Mouse (Mus musculus) liver, adult 2 months (tissue): ENCODE results near the gene Olfr986. TPM values are rescaled to one million over a fixed set of nuclear protein-coding genes. Genes with fewer than 3 reads are reported as not detected.

Source experiments
- DNase-seq: peaks from one replicate; pipeline ENCODE4 v3.0.0-alpha.2; 2011; ENCODE audit warnings: low read depth, low spot score; ENCODE audit errors: extremely low read depth
- H3K27ac ChIP-seq: fragments of 200-500 bp; replicated peaks from 2 replicates; pipeline ENCODE4 v1.5.1; 2012; ENCODE audit warnings: low read depth, mild to moderate bottlenecking, control low read depth, inconsistent platforms, low read length; ENCODE audit not compliant: insufficient read depth
- H3K27me3 ChIP-seq: fragments of 200-500 bp; 2 replicates; pipeline ENCODE4 v1.6.1; 2012; ENCODE audit warnings: mild to moderate bottlenecking, moderate library complexity, low read length, inconsistent platforms; ENCODE audit not compliant: control insufficient read depth, insufficient read depth
- H3K36me3 ChIP-seq: fragments of 200-500 bp; 2 replicates; pipeline ENCODE4 v1.6.1; 2012; ENCODE audit warnings: low read length, inconsistent platforms; ENCODE audit not compliant: control insufficient read depth, insufficient read depth
- H3K4me1 ChIP-seq: fragments of 200-500 bp; 2 replicates; pipeline ENCODE4 v1.6.1; 2011; ENCODE audit warnings: low read length; ENCODE audit not compliant: control insufficient read depth, insufficient read depth
- H3K4me3 ChIP-seq: fragments of 200-500 bp; 2 replicates; pipeline ENCODE4 v1.5.1; 2011; ENCODE audit warnings: low read depth, mild to moderate bottlenecking, control low read depth, low read length, moderate library complexity; ENCODE audit not compliant: insufficient read depth
- H3K79me2 ChIP-seq: fragments of 200-500 bp; 2 replicates; pipeline ENCODE4 v1.6.1; 2012; ENCODE audit warnings: inconsistent platforms, mild to moderate bottlenecking, low read length, moderate library complexity; ENCODE audit not compliant: control insufficient read depth, insufficient read depth
- H3K9ac ChIP-seq: fragments of 200-500 bp; 2 replicates; pipeline ENCODE4 v1.6.1; 2012; ENCODE audit warnings: low read depth, mild to moderate bottlenecking, control low read depth, inconsistent platforms, low read length
- CTCF ChIP-seq: fragments of 200-500 bp; IDR thresholded peaks from 2 replicates; pipeline ENCODE4 v1.5.1; 2011; ENCODE audit warnings: low read depth, low read length, control low read depth
- POLR2A ChIP-seq: fragments of 200-500 bp; IDR thresholded peaks from 2 replicates; pipeline ENCODE4 v1.6.1; 2011; ENCODE audit warnings: low read length, control low read depth; ENCODE audit not compliant: insufficient read depth; ENCODE audit errors: extremely low read depth
- WGBS: fragments of 180-500 bp; shearing (Covaris S2); methylation state at CpG from one replicate; pipeline ENCODE4 v1.1.7; 2018; 5-methylcytosine and 5-hydroxymethylcytosine counted together
- polyA plus RNA-seq: library from polyadenylated mRNA; depleted of rRNA; stranded (reverse); fragments of >200 nt; gene quantifications from 2 replicates; pipeline ENCODE4 v1.2.3, GENCODE M21; 2012
- total RNA-seq: library from RNA; depleted of rRNA; stranded (reverse); fragments of >200 nt; gene quantifications from 2 replicates; pipeline ENCODE4 v1.2.3, GENCODE M21; 2014

Gene Olfr986
- total and polyA plus RNA-seq, 2 experiments = 0.09 TPM; not detected in 1

DNA sequence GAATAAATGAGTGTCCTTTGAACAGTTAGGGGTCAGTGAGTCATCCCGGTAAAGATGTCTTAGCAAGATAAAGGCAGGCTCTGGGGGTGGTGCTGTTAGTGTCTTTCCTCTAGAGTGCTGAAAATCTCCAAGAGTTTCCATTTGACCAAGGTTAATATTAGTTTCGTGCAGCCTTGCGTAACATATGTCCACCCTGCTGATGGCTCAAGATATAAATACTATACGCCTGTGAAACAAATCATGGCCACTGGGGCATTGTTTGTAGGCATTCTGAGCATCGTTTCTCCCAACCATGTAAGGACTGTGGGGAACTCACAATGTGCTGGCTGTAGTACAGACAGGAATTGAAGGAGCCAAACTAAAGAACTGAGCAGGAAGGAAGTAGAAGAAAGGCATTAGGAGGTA, 25.8 kb downstream of the Olfr986 start:
- Histone ChIP-seq H3K4me1 (no peaks in the 10 kb centered on the region), H3K4me3 (no peak overlapping the region), H3K36me3 (peaks cover 5% of the 10 kb centered on the region; the same call in 1 of the 2 replicates), H3K79me2 (no peaks in the 10 kb centered on the region), H3K9ac (no peak overlapping the region), H3K27ac (no peak overlapping the region), H3K27me3 (no peaks in the 10 kb centered on the region)
- TF ChIP-seq POLR2A (no peak), CTCF (no peak)
- 79% methylated on average over 5 of the region's 5 CpGs for WGBS
- no peak for DNase-seq

DNA sequence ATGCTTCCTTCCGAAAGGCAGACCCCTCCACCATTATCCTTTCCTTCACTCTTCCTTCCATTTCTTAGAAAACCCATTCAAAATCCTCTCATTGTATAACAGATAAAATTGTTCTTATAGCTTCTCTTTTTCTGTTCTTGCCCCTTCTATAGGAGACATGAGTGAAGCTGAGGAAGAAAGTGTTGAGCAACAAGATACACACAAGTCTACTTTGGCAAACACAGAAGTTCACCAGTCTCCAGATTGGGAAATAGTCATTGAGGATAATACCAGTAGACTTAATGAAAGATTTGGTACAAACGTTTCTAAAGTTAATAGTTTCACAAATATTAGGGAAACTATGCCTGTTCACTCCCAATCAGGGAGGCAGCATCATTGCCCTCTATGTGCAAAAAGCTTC, 30.0 kb downstream of the Olfr986 start:
- H3K4me3 ChIP-seq = no peak overlapping the region
- DNase-seq = no peak
- H3K27me3 ChIP-seq = no peaks in the 10 kb centered on the region
- WGBS = 90% methylated on average over 2 of the region's 2 CpGs
- H3K9ac ChIP-seq = no peak overlapping the region
- no peaks in the 10 kb centered on the region for H3K4me1 ChIP-seq
- peaks cover 5% of the 10 kb centered on the region for H3K36me3 ChIP-seq
- H3K27ac ChIP-seq = no peak overlapping the region
- no peaks in the 10 kb centered on the region for H3K79me2 ChIP-seq
- no peak for TF ChIP-seq POLR2A
- no peak for TF ChIP-seq CTCF

DNA sequence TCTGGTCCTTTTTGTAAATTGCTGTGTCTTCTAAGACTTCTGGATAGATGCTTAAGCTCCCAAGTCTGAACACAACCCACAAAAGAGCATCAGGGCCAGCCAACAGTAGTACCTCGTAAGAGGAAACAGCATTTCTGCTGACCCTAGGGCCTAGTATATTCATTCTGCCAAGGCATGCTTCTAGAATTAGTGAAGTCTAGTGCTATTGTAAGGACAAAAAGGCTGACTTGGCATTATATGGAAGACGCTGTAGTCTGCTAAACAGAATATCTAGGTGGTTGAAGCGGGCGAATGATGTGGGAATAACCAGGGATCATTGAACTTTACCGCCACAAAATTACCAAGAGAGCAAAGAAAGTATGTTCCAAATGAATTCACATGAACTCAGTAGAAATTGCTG, 33.3 kb downstream of the Olfr986 start:
- no peak for DNase-seq
- H3K27me3 ChIP-seq = no peaks in the 10 kb centered on the region
- peaks cover 3% of the 10 kb centered on the region for H3K36me3 ChIP-seq
- no peak overlapping the region for H3K4me3 ChIP-seq
- no peak overlapping the region for H3K27ac ChIP-seq
- H3K9ac ChIP-seq = no peak overlapping the region
- H3K79me2 ChIP-seq = no peaks in the 10 kb centered on the region
- WGBS = 94% methylated on average over 5 of the region's 5 CpGs
- H3K4me1 ChIP-seq = no peaks in the 10 kb centered on the region
- TF ChIP-seq POLR2A = no peak
- no peak for TF ChIP-seq CTCF

DNA sequence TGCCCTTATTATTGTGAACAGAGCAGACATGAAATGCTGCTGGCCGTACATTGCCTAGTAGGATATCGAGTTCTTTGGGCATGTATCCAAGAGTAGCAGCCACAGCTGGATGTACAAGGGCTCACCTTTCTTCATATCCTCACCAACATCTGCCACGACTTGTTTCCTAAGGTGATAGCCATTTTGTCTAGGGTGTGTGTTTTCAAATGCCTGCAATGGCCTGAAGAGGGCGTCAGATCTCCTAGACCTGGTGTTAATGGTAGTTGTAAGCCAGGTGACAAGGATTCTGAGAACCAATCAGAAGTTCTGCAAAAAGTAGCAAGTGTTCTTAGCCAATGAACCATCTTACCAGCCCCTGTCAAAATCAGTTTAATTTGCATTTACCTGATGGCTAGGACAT, 35.9 kb downstream of the Olfr986 start:
- WGBS = 72% methylated on average over 4 of the region's 4 CpGs
- no peaks in the 10 kb centered on the region; the same call in none of the 2 replicates for H3K36me3 ChIP-seq
- H3K79me2 ChIP-seq = no peaks in the 10 kb centered on the region
- no peak overlapping the region for H3K27ac ChIP-seq
- no peak overlapping the region for H3K9ac ChIP-seq
- no peak for TF ChIP-seq CTCF
- no peak for TF ChIP-seq POLR2A
- H3K4me3 ChIP-seq = no peak overlapping the region
- DNase-seq = no peak
- H3K27me3 ChIP-seq = no peaks in the 10 kb centered on the region
- no peaks in the 10 kb centered on the region for H3K4me1 ChIP-seq

DNA sequence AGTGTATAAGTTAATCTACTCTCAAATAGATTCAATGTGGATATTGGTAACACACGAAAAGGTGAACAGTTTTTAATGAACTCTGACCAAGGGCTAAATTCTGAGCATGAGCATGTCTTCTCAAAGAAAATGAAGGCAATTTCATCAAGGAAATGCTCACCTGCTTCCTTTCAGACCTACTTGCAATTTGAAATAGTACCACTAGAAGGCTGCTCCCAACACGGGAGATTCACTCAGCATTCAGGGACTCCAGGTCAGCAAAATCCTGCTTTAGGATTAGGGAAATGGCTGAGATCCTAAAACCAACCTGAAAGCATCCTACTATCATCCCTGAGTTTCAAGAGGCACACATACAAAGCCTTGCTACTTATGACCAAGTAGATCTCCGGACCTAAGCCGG, 43.6 kb downstream of the Olfr986 start:
- no peaks in the 10 kb centered on the region for H3K79me2 ChIP-seq
- H3K27ac ChIP-seq = no peak overlapping the region
- TF ChIP-seq POLR2A = no peak
- no peak for TF ChIP-seq CTCF
- WGBS = 61% methylated on average over 4 of the region's 4 CpGs
- no peak overlapping the region for H3K4me3 ChIP-seq
- H3K27me3 ChIP-seq = no peaks in the 10 kb centered on the region
- H3K4me1 ChIP-seq = no peaks in the 10 kb centered on the region
- DNase-seq = no peak
- no peak overlapping the region for H3K9ac ChIP-seq
- H3K36me3 ChIP-seq = no peaks in the 10 kb centered on the region

DNA sequence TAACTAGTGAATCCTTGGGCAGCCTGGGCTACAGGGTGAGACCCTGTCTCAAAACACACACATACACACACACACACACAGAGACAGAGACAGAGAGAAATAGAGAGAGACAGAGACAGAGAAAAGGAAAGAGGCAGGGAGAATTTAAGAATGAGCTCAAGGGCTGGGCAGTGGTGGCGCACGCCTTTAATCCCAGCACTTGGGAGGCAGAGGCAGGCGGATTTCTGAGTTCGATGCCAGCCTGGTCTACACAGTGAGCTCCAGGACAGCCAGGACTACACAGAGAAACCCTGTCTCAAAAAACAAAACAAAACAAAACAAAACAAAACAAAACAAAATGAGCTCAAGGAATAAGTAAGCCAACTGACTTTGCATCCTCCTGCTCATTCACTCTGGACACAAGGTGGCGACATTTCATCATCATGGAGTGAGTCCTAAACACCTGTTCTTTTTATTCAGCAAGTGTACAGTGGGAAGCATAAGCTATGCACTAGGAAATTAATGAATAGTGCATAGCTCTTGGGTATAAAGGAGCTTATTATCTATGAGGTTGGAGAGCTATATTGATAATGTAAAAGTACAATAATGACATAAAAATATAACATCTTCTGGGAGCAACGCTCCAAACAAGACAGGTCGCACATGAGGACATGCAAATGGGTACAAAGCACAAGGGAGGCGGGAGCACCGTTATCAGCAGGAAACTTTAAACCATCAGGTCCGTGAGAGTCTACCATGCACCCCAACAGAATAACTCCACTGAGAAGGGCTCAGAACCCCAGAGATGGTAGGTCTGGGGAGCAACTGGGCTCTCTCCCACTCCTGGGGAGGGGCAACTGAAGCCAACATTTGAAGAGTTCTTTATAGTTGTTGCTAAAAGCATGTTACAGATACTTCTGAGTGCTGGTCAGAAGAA, 47.4 kb downstream of the Olfr986 start:
- no peaks in the 10 kb centered on the region for H3K79me2 ChIP-seq
- H3K9ac ChIP-seq = no peak overlapping the region
- no peak overlapping the region for H3K27ac ChIP-seq
- H3K4me1 ChIP-seq = no peaks in the 10 kb centered on the region
- peak; percentile 65 for DNase-seq
- H3K36me3 ChIP-seq = no peaks in the 10 kb centered on the region
- no peaks in the 10 kb centered on the region for H3K27me3 ChIP-seq
- 61% methylated on average over 10 of the region's 10 CpGs for WGBS
- TF ChIP-seq POLR2A (no peak), CTCF (peak; percentile 35)
- H3K4me3 ChIP-seq = no peak overlapping the region
